25 mouse cellular contexts compared by ENCODE assay signal in the genomic region with DNA sequence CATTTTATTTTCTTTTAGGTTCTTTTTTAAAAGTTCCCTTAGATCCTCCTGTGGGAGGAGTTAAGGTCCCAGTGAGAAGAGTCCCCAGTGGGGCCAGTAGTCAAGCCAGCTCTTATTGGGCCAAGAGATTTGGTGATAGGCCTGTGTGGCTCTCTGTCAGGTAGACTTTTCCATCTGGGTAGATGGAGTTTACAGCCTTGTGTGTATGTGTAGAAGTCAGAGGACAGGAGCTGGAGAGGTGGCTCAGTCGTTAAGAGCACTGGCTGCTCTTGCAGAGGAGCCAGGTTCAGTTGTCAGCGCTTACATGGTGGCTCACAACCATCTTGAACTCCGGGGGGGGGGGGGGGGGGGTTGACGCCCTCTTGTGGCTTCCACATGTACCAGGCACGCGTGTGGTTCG. TPM values are rescaled to one million over a fixed set of nuclear protein-coding genes. Genes with fewer than 3 reads are reported as not detected.
DNase-seq lines count a peak whose midpoint lies in the region; ATAC-seq and TF ChIP-seq lines count a peak whose summit lies in the region.
"Had no signal": no experiment of that assay in that cellular context is flagged by ENCODE, and none has a peak within 500 bp of the region (broad histone marks: within the 10 kb centered on the region; RNA-seq: fewer than 3 reads in every experiment).

No protein-coding gene starts in this region.

- 35% methylated on average over 7 of the region's 7 CpGs for WGBS in liver, embryonic 12.5 days (ENCODE audit: insufficient replicate concordance)

- 0 out of 2 replicates have a peak, but pooled peaks have one; percentile 3 for TF ChIP-seq POLR2A in embryonic fibroblast, embryonic 13.5 days (IDR thresholded peaks at IDR 0.05; ENCODE audit: low read depth, low read length)

- intact Hi-C loops in gastrocnemius, adult 2 months (cut with DNase I): loop anchor here (5.0 kb wide), 2 partner anchors 37 to 58 kb away; partner anchors contain the start of gene Pdcd5

- peaks cover 11% of the 10 kb centered on the region for H3K4me1 ChIP-seq in embryonic fibroblast, embryonic 13.5 days (ENCODE audit: control insufficient read depth, insufficient read depth, low read length)
- H3K4me1 ChIP-seq in liver, embryonic 12.5 days: peaks cover 54% of the 10 kb centered on the region

- ATAC-seq in liver, embryonic 12.5 days: no peak
- ATAC-seq: forebrain, embryonic 14.5 days had no signal

- no peak overlapping the region for H3K4me3 ChIP-seq in gastrocnemius, adult 2 months
- no peak overlapping the region for H3K4me3 ChIP-seq in embryonic fibroblast, embryonic 13.5 days (ENCODE audit: insufficient read depth, low read length)
- H3K4me3 ChIP-seq in liver, embryonic 12.5 days: no peak overlapping the region
- H3K4me3 ChIP-seq: heart, embryonic 13.5 days; hindbrain, embryonic 12.5 days; kidney, embryonic 15.5 days; left cerebral cortex, adult 2 months; midbrain, embryonic 12.5 days had no signal

- no peaks in the 10 kb centered on the region for H3K9me3 ChIP-seq in liver, embryonic 12.5 days (replicated peaks)
- H3K9me3 ChIP-seq: heart, embryonic 13.5 days; hindbrain, embryonic 12.5 days; kidney, embryonic 15.5 days; midbrain, embryonic 12.5 days had no signal

- H3K36me3 ChIP-seq in liver, embryonic 12.5 days: peaks cover 38% of the 10 kb centered on the region

- no peak for DNase-seq in gastrocnemius, adult 2 months
- no peak for DNase-seq in gastrocnemius, postnatal 10 days
- DNase-seq in naive thymus-derived CD4-positive, alpha-beta T cell, adult 2 months (ENCODE audit: low read depth): peak; percentile 34
- no peak for DNase-seq in adrenal gland, adult 8-10 months
- DNase-seq in thymus, postnatal 14 days: no peak
- DNase-seq: B cell, adult 2 months; cerebellum, adult 18-20 months; cerebellum, postnatal 14 days; gastrocnemius, postnatal 25 days; heart, adult 18-20 months; heart, postnatal 14 days; kidney, adult 11 months; kidney, postnatal 36 days; lung, embryonic 14.5 days; right cerebral cortex, postnatal 14 days had no signal

- H3K27ac ChIP-seq in gastrocnemius, adult 2 months: no peak overlapping the region
- H3K27ac ChIP-seq in embryonic fibroblast, embryonic 13.5 days (ENCODE audit: insufficient read depth, low read length): no peak overlapping the region
- H3K27ac ChIP-seq in liver, embryonic 12.5 days: peak overlapping the region; percentile 86; the same call in 1 of the 2 replicates
- H3K27ac ChIP-seq: heart, embryonic 13.5 days; hindbrain, embryonic 12.5 days; kidney, embryonic 15.5 days; midbrain, embryonic 12.5 days had no signal

- H3K4me2 ChIP-seq in liver, embryonic 12.5 days: peak overlapping the region; percentile 99
- H3K4me2 ChIP-seq: heart, embryonic 13.5 days; hindbrain, embryonic 12.5 days; kidney, embryonic 15.5 days; lung, embryonic 14.5 days; midbrain, embryonic 12.5 days had no signal

- H3K9ac ChIP-seq in liver, embryonic 12.5 days: peak overlapping the region; percentile 35; the same call in 1 of the 2 replicates
- H3K9ac ChIP-seq: heart, embryonic 13.5 days; hindbrain, embryonic 12.5 days; kidney, embryonic 15.5 days; lung, embryonic 14.5 days; midbrain, embryonic 12.5 days had no signal

- H3K27me3 ChIP-seq in liver, embryonic 12.5 days (replicated peaks): peaks cover 10% of the 10 kb centered on the region

- TF ChIP-seq CTCF in gastrocnemius, adult 2 months (IDR thresholded peaks at IDR 0.05): 0 out of 2 replicates have a peak, but pooled peaks have one; percentile 10
- no peak for TF ChIP-seq CTCF in embryonic fibroblast, embryonic 13.5 days (IDR thresholded peaks at IDR 0.05; ENCODE audit: borderline replicate concordance, insufficient read depth, low read length)

RNA-seq across cellular contexts. Expression of gene Ankrd27, which starts 3.4 kb away (rescaled TPM):
- total RNA-seq in gastrocnemius, adult 2 months (2021): 10 to 100 TPM; 11.0 to 11.5 TPM
- 10 to 100 TPM; 13.3 to 19.1 TPM for total RNA-seq in gastrocnemius, postnatal 10 days (2021)
- 51.0 and 65.3 TPM in 2 replicates for polyA plus RNA-seq in embryonic fibroblast, embryonic 13.5 days (2011; ENCODE audit: insufficient read length, low read depth, missing spikeins)
- 43.1 and 45.5 TPM in 2 replicates for polyA plus RNA-seq in liver, embryonic 12.5 days (2016; fragmentation: Nextera tagmentation; extraction: Ambion mirVana)
- 10 to 100 TPM; 26.0 to 39.4 (median 30.5) TPM for total RNA-seq in adrenal gland, adult 8-10 months (2022)

RNA-seq across cellular contexts. Expression of gene Rgs9bp, which starts 4.1 kb away (rescaled TPM):
- under 1 TPM in 1 of 2 experiments, not detected in 1; 0.06 TPM for total RNA-seq in gastrocnemius, adult 2 months (2021)
- total RNA-seq in gastrocnemius, postnatal 10 days (2021): under 1 TPM; 0.07 to 0.18 TPM
- 0.20 and 0.33 TPM in 2 replicates for polyA plus RNA-seq in embryonic fibroblast, embryonic 13.5 days (2011; ENCODE audit: insufficient read length, low read depth, missing spikeins)
- 0.06 and 0.11 TPM in 2 replicates for polyA plus RNA-seq in liver, embryonic 12.5 days (2016; fragmentation: Nextera tagmentation; extraction: Ambion mirVana)
- under 1 TPM; 0.11 to 0.24 (median 0.18) TPM for total RNA-seq in adrenal gland, adult 8-10 months (2022)
- total RNA-seq: monocyte, adult 5-6 weeks had no signal

RNA-seq across cellular contexts. Expression of gene Nudt19, which starts 33.4 kb away (rescaled TPM):
- total RNA-seq in gastrocnemius, adult 2 months (2021): 10 to 100 TPM; 51.9 to 52.4 TPM
- 10 to 100 TPM; 37.0 to 41.8 TPM for total RNA-seq in gastrocnemius, postnatal 10 days (2021)
- polyA plus RNA-seq in embryonic fibroblast, embryonic 13.5 days (2011; ENCODE audit: insufficient read length, low read depth, missing spikeins): 35.6 and 53.6 TPM in 2 replicates
- polyA plus RNA-seq in liver, embryonic 12.5 days (2016; fragmentation: Nextera tagmentation; extraction: Ambion mirVana): 99.9 and 102 TPM in 2 replicates
- 10 to 100 TPM; 44.2 to 54.7 (median 49.3) TPM for total RNA-seq in adrenal gland, adult 8-10 months (2022)

RNA-seq across cellular contexts. Expression of gene Tdrd12, which starts 51.9 kb away (rescaled TPM):
- total RNA-seq in gastrocnemius, adult 2 months (2021): not detected
- under 1 TPM in 1 of 2 experiments, not detected in 1; 0.14 TPM for total RNA-seq in gastrocnemius, postnatal 10 days (2021)
- not detected in 2 replicates for polyA plus RNA-seq in embryonic fibroblast, embryonic 13.5 days (2011; ENCODE audit: insufficient read length, low read depth, missing spikeins)
- 0.30 TPM in 1 of 2 replicates, not detected in the other for polyA plus RNA-seq in liver, embryonic 12.5 days (2016; fragmentation: Nextera tagmentation; extraction: Ambion mirVana)
- total RNA-seq in adrenal gland, adult 8-10 months (2022): under 1 TPM in 2 of 4 experiments, not detected in 2; 0.16 to 0.63 TPM
- total RNA-seq: gastrocnemius, postnatal 25 days; megakaryocyte, adult 5-6 weeks; monocyte, adult 5-6 weeks had no signal

RNA-seq across cellular contexts. Expression of gene Pdcd5, which starts 57.8 kb away (rescaled TPM):
- total RNA-seq in gastrocnemius, adult 2 months (2021): 100 to 1,000 TPM; 150 to 159 TPM
- 100 to 1,000 TPM; 133 to 141 TPM for total RNA-seq in gastrocnemius, postnatal 10 days (2021)
- polyA plus RNA-seq in embryonic fibroblast, embryonic 13.5 days (2011; ENCODE audit: insufficient read length, low read depth, missing spikeins): 109 and 118 TPM in 2 replicates
- polyA plus RNA-seq in liver, embryonic 12.5 days (2016; fragmentation: Nextera tagmentation; extraction: Ambion mirVana): 193 and 197 TPM in 2 replicates
- total RNA-seq in adrenal gland, adult 8-10 months (2022): 10 to 100 TPM; 50.4 to 60.7 (median 53.5) TPM
